Mouse (Mus musculus): ENCODE measurements at regions not wholly inside any gene's neighbourhood (a gene's known extent, or its start where the extent isn't known, plus 50 kb on each side); places are given as distances from the start of the nearest gene placed in this dataset.

DNA sequence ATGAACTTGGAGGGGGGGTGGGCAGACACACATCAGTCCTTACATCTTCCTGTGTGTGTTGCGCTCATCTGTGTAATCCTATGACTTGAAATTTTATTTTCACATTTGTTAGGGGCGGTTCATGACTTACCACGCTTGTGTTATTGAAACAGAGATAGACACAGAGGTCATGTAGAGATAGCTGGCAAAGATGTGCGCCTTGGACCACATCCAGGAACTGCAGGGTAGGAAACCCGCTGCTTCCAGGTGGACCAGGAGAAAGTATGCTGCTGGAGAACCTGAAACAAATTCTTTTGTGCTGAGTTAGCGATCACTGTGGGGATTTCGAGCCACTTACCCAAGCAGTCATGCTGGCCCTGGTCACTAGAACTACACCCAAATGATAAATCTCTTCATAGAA is 89.1 kb downstream of the Kcnj2 start:
- Histone ChIP-seq H3K9me3 (replicated peaks) (no peaks in the 10 kb centered on the region), H3K27me3 (ENCODE audit: low read depth, poor library complexity, severe bottlenecking) (no peaks in the 10 kb centered on the region), H3K27ac (replicated peaks) (no peak overlapping the region), H3K36me3 (no peaks in the 10 kb centered on the region), H3K4me1 (no peaks in the 10 kb centered on the region), H3K4me3 (no peak overlapping the region)
- DNase-seq (ENCODE audit: low spot score), result no peak
- 92% methylated on average over 7 of the region's 7 CpGs for WGBS

- no peaks in the 10 kb centered on the region for H3K9me3 ChIP-seq (replicated peaks)
- no peaks in the 10 kb centered on the region for H3K4me1 ChIP-seq
- DNase-seq (ENCODE audit: low spot score), result no peak
- no peak overlapping the region for H3K27ac ChIP-seq (replicated peaks)
- 94% methylated on average over 7 of the region's 7 CpGs for WGBS
- no peak overlapping the region for H3K4me3 ChIP-seq
- no peaks in the 10 kb centered on the region for H3K27me3 ChIP-seq (ENCODE audit: low read depth, poor library complexity, severe bottlenecking)
- no peaks in the 10 kb centered on the region for H3K36me3 ChIP-seq
These were observed 89.8 kb downstream of the Kcnj2 start for GRCm38 (mm10) chr11:111155747-111156146.

- Histone ChIP-seq H3K9me3 (replicated peaks) (no peaks in the 10 kb centered on the region), H3K4me1 (no peaks in the 10 kb centered on the region), H3K4me3 (no peak overlapping the region), H3K27ac (replicated peaks) (no peak overlapping the region), H3K36me3 (no peaks in the 10 kb centered on the region), H3K27me3 (ENCODE audit: low read depth, poor library complexity, severe bottlenecking) (no peaks in the 10 kb centered on the region)
- 93% methylated on average over 2 of the region's 2 CpGs for WGBS
- no peak for DNase-seq (ENCODE audit: low spot score)
These were observed 93.3 kb downstream of the Kcnj2 start for GRCm38 (mm10) chr11:111159299-111159698.

DNA sequence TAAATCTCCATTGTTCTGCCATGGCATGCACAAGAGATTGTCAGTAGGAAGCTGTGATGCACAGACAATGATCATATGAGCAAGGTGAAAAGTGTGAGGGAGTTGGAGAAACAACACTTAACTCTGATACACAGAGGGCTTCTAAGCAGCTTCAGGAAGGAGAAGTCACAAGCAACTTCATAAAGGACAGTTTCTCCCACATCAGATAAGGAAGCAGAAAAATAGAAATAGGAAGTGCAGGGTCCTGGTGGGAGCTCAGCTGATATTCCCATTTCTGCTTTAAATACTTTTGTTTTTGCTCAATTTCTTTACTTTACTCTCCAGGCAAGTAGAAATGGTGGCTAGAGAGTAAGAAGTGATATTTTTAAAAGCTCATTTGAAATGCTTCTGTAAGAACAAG is 98.9 kb downstream of the Kcnj2 start:
- DNase-seq (ENCODE audit: low spot score), result no peak
- Histone ChIP-seq H3K9me3 (replicated peaks) (no peaks in the 10 kb centered on the region), H3K4me1 (no peaks in the 10 kb centered on the region), H3K36me3 (no peaks in the 10 kb centered on the region), H3K27me3 (ENCODE audit: low read depth, poor library complexity, severe bottlenecking) (no peaks in the 10 kb centered on the region), H3K4me3 (no peak overlapping the region), H3K27ac (replicated peaks) (no peak overlapping the region)

DNA sequence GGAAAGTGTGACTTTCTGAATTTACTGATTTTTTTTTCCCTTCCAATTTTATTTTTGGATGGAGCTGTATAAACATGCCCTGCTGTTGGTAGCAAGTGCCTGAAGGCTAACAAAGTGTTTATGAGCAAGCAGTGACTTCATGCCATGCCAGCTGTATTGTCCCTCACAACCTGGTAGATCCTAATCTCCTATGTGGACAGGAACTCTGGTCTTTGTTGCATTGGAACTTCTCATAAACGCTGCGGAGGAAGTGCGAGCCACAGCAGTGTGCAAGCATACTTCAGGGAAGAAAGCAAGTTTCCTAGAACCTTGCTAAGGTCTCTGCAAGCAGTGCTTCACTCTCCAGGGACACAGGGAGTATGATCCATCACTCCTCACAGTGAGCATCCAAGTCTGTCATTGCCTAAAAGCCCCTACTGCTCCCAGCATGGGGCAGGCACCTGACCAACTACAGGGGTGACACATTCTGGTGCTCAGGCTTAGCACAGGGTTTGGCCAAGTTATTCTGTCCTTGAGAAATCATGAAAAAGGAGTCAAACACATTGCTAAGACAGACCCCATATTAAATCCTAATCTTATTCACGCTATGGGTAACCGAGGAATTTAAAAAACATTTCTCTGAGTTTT is 104.3 kb downstream of the Kcnj2 start:
- no peak overlapping the region for H3K27ac ChIP-seq (replicated peaks)
- H3K27me3 ChIP-seq (ENCODE audit: low read depth, poor library complexity, severe bottlenecking), result no peaks in the 10 kb centered on the region
- H3K9me3 ChIP-seq (replicated peaks), result no peaks in the 10 kb centered on the region
- 94% methylated on average over 5 of the region's 5 CpGs for WGBS
- no peak for DNase-seq (ENCODE audit: low spot score)
- no peak overlapping the region for H3K4me3 ChIP-seq
- no peaks in the 10 kb centered on the region for H3K36me3 ChIP-seq
- no peaks in the 10 kb centered on the region for H3K4me1 ChIP-seq

- no peak for DNase-seq (ENCODE audit: low spot score)
- Histone ChIP-seq H3K9me3 (replicated peaks) (no peaks in the 10 kb centered on the region), H3K27ac (replicated peaks) (no peak overlapping the region), H3K36me3 (no peaks in the 10 kb centered on the region), H3K4me1 (no peaks in the 10 kb centered on the region), H3K27me3 (ENCODE audit: low read depth, poor library complexity, severe bottlenecking) (no peaks in the 10 kb centered on the region), H3K4me3 (no peak overlapping the region)
- 88% methylated on average over 4 of the region's 4 CpGs for WGBS
These were observed 107.6 kb downstream of the Kcnj2 start for GRCm38 (mm10) chr11:111173525-111173924.

GRCm38 (mm10) chr11:111175566-111175965 is 109.6 kb downstream of the Kcnj2 start:
- no peak overlapping the region for H3K4me3 ChIP-seq
- H3K9me3 ChIP-seq (replicated peaks), result no peaks in the 10 kb centered on the region
- H3K27me3 ChIP-seq (ENCODE audit: low read depth, poor library complexity, severe bottlenecking), result no peaks in the 10 kb centered on the region
- H3K4me1 ChIP-seq, result no peaks in the 10 kb centered on the region
- 83% methylated on average over 3 of the region's 3 CpGs for WGBS
- DNase-seq (ENCODE audit: low spot score), result no peak
- H3K36me3 ChIP-seq, result no peaks in the 10 kb centered on the region
- H3K27ac ChIP-seq (replicated peaks), result no peak overlapping the region

- Histone ChIP-seq H3K4me3 (no peak overlapping the region), H3K27ac (replicated peaks) (no peak overlapping the region), H3K36me3 (no peaks in the 10 kb centered on the region), H3K4me1 (no peaks in the 10 kb centered on the region), H3K9me3 (replicated peaks) (no peaks in the 10 kb centered on the region), H3K27me3 (ENCODE audit: low read depth, poor library complexity, severe bottlenecking) (no peaks in the 10 kb centered on the region)
- WGBS, result 87% methylated on average over 4 of the region's 4 CpGs
- DNase-seq (ENCODE audit: low spot score), result no peak
These were observed 111.6 kb downstream of the Kcnj2 start for GRCm38 (mm10) chr11:111177516-111177915.

- no peaks in the 10 kb centered on the region for H3K9me3 ChIP-seq (replicated peaks)
- H3K4me3 ChIP-seq, result no peak overlapping the region
- H3K27me3 ChIP-seq (ENCODE audit: low read depth, poor library complexity, severe bottlenecking), result no peaks in the 10 kb centered on the region
- H3K4me1 ChIP-seq, result no peaks in the 10 kb centered on the region
- H3K36me3 ChIP-seq, result no peaks in the 10 kb centered on the region
- DNase-seq (ENCODE audit: low spot score), result no peak
- H3K27ac ChIP-seq (replicated peaks), result no peak overlapping the region
- WGBS, result 91% methylated on average over 4 of the region's 4 CpGs
These were observed 131.5 kb downstream of the Kcnj2 start for GRCm38 (mm10) chr11:111197422-111197821.

DNA sequence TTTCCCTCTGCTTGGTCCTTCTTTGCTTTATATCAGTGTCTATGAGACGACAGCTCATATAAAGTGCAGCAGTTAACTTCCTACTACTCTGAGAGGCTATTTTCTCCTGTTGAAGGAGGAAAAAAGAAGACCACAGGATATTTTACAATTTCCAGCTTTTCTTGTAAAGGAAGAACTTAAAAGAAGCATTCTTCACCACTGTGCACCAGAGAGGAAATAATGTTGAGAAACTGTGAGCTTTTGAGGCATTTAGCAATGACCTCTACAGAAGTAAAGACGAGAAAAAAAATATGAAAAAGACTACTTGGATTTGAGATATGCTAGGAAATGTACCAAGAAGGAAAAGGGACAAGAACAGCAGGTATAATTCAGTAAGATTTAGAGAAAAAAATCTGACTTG is 134.5 kb downstream of the Kcnj2 start:
- WGBS, result 74% methylated on average over 2 of the region's 2 CpGs
- H3K27me3 ChIP-seq (ENCODE audit: low read depth, poor library complexity, severe bottlenecking), result no peaks in the 10 kb centered on the region
- H3K36me3 ChIP-seq, result no peaks in the 10 kb centered on the region
- no peak for DNase-seq (ENCODE audit: low spot score)
- no peak overlapping the region for H3K27ac ChIP-seq (replicated peaks)
- no peaks in the 10 kb centered on the region for H3K4me1 ChIP-seq
- no peaks in the 10 kb centered on the region for H3K9me3 ChIP-seq (replicated peaks)
- no peak overlapping the region for H3K4me3 ChIP-seq

- Histone ChIP-seq H3K36me3 (no peaks in the 10 kb centered on the region), H3K4me1 (no peaks in the 10 kb centered on the region), H3K27me3 (ENCODE audit: low read depth, poor library complexity, severe bottlenecking) (no peaks in the 10 kb centered on the region), H3K4me3 (no peak overlapping the region), H3K9me3 (replicated peaks) (no peaks in the 10 kb centered on the region), H3K27ac (replicated peaks) (no peak overlapping the region)
- DNase-seq (ENCODE audit: low spot score), result no peak
These were observed 136.8 kb downstream of the Kcnj2 start for GRCm38 (mm10) chr11:111202780-111203179.

GRCm38 (mm10) chr11:111210565-111210964 is 144.6 kb downstream of the Kcnj2 start:
- DNase-seq (ENCODE audit: low spot score), result no peak
- Histone ChIP-seq H3K9me3 (replicated peaks) (no peaks in the 10 kb centered on the region), H3K4me3 (no peak overlapping the region), H3K27ac (replicated peaks) (no peak overlapping the region), H3K36me3 (no peaks in the 10 kb centered on the region), H3K4me1 (peaks cover 24% of the 10 kb centered on the region), H3K27me3 (ENCODE audit: low read depth, poor library complexity, severe bottlenecking) (no peaks in the 10 kb centered on the region)

- peak; percentile 54 for DNase-seq (ENCODE audit: low spot score)
- H3K27me3 ChIP-seq (ENCODE audit: low read depth, poor library complexity, severe bottlenecking), result no peaks in the 10 kb centered on the region
- H3K4me3 ChIP-seq, result peak overlapping the region; percentile 34
- H3K36me3 ChIP-seq, result no peaks in the 10 kb centered on the region
- H3K9me3 ChIP-seq (replicated peaks), result no peaks in the 10 kb centered on the region
- WGBS, result 57% methylated on average over 5 of the region's 5 CpGs
- peak overlapping the region; percentile 86 for H3K27ac ChIP-seq (replicated peaks)
- peaks cover 24% of the 10 kb centered on the region for H3K4me1 ChIP-seq
These were observed 146.2 kb downstream of the Kcnj2 start for GRCm38 (mm10) chr11:111212038-111212701.

Data from midbrain, embryonic 10.5 days (tissue).